Mouse (Mus musculus) olfactory bulb, adult 2 months (tissue): Measurements from ENCODE around the gene Agrp.

ENCODE experiments used
- CTCF ChIP-seq: fragments of 200-500 bp; IDR thresholded peaks from 2 replicates; pipeline ENCODE4 v1.5.1; 2012; ENCODE audit warnings: low read depth, mild to moderate bottlenecking, low read length, moderate library complexity; ENCODE audit not compliant: insufficient read depth
- POLR2A ChIP-seq: fragments of 200-500 bp; IDR thresholded peaks from 2 replicates; pipeline ENCODE4 v1.6.1; 2012; ENCODE audit warnings: mild to moderate bottlenecking, low read depth, low read length, moderate library complexity; ENCODE audit not compliant: insufficient read depth

- TF ChIP-seq CTCF: no peak
- no peak for TF ChIP-seq POLR2A
Measured at GRCm38 (mm10) chr8:105621841-105622240, 15.4 kb downstream of the Agrp start.
